Mouse (Mus musculus): ENCODE measurements at regions not wholly inside any gene's neighbourhood (a gene's known extent, or its start where the extent isn't known, plus 50 kb on each side); places are given as distances from the start of the nearest gene placed in this dataset.

- TF ChIP-seq POLR2A (IDR thresholded peaks at IDR 0.05; ENCODE audit: insufficient read length, low read depth) (no peak), POLR2AphosphoS2 (IDR thresholded peaks at IDR 0.05; ENCODE audit: insufficient read length, low read depth) (no peak), SRF (IDR thresholded peaks at IDR 0.05; ENCODE audit: control insufficient read depth, insufficient read length, low read depth) (no peak), E2F4 (IDR thresholded peaks at IDR 0.05; ENCODE audit: insufficient read depth) (no peak), USF1 (IDR thresholded peaks at IDR 0.05; ENCODE audit: low read depth) (no peak), MYOD1 (IDR thresholded peaks at IDR 0.05; ENCODE audit: control insufficient read depth in 1 of 3, insufficient read length in 2 of 3, low read depth in 2 of 3) (no peak), MYOG (IDR thresholded peaks at IDR 0.05; ENCODE audit: control insufficient read depth in 1 of 3, insufficient read depth in 1 of 3, insufficient read length in 2 of 3, low read depth in 2 of 3) (no peak), REST (IDR thresholded peaks at IDR 0.05; ENCODE audit: insufficient read depth, insufficient read length) (no peak), TCF12 (IDR thresholded peaks at IDR 0.05; ENCODE audit: insufficient read depth, poor library complexity, severe bottlenecking) (no peak), TCF3 (IDR thresholded peaks at IDR 0.05; ENCODE audit: insufficient read length, low read depth) (no peak), MAX (IDR thresholded peaks at IDR 0.05; ENCODE audit: low read depth) (no peak), CEBPB (IDR thresholded peaks at IDR 0.05; ENCODE audit: insufficient read depth, poor library complexity, severe bottlenecking) (no peak)
- Histone ChIP-seq H3K4me3 (no peak overlapping the region), H3K36me3 (ENCODE audit: control insufficient read depth, insufficient read depth) (no peaks in the 10 kb centered on the region), H3ac (ENCODE audit: control insufficient read depth, insufficient read length) (no peak overlapping the region), H3K4me2 (ENCODE audit: low read depth) (no peak overlapping the region), H3K79me2 (ENCODE audit: control insufficient read depth, insufficient read depth) (no peaks in the 10 kb centered on the region), H3K27me3 (ENCODE audit: control insufficient read depth, insufficient read depth, insufficient read length) (peaks cover 52% of the 10 kb centered on the region)
Observed at GRCm38 (mm10) chr9:47350301-47350700, 179.7 kb upstream of the Cadm1 start.

DNA sequence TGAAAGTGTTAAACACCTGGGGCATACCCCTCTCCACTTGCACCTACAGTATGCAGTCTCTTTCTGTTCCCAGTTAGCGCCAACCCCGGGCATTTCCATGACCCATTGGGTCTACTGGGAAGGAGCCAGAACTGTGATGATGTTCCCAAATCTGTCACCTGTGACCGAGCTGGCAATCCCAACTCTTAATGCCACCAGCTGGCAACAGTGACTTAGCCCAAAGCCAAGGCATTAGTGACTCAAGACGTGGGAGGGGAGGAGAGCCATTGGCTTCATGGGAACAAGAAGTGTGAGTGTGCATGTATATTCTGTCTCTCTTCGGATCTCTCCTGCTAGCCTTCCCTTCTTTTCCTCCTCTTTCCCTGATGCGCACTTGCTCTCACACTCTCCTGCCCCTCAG is 178.9 kb upstream of the Cadm1 start:
- TF ChIP-seq MYOD1 (IDR thresholded peaks at IDR 0.05; ENCODE audit: control insufficient read depth in 1 of 3, insufficient read length in 2 of 3, low read depth in 2 of 3) (no peak), MYOG (IDR thresholded peaks at IDR 0.05; ENCODE audit: control insufficient read depth in 1 of 3, insufficient read depth in 1 of 3, insufficient read length in 2 of 3, low read depth in 2 of 3) (no peak), USF1 (IDR thresholded peaks at IDR 0.05; ENCODE audit: low read depth) (no peak), TCF3 (IDR thresholded peaks at IDR 0.05; ENCODE audit: insufficient read length, low read depth) (no peak), POLR2A (IDR thresholded peaks at IDR 0.05; ENCODE audit: insufficient read length, low read depth) (no peak), SRF (IDR thresholded peaks at IDR 0.05; ENCODE audit: control insufficient read depth, insufficient read length, low read depth) (no peak)
- H3ac ChIP-seq (ENCODE audit: control insufficient read depth, insufficient read length), result no peak overlapping the region

DNA sequence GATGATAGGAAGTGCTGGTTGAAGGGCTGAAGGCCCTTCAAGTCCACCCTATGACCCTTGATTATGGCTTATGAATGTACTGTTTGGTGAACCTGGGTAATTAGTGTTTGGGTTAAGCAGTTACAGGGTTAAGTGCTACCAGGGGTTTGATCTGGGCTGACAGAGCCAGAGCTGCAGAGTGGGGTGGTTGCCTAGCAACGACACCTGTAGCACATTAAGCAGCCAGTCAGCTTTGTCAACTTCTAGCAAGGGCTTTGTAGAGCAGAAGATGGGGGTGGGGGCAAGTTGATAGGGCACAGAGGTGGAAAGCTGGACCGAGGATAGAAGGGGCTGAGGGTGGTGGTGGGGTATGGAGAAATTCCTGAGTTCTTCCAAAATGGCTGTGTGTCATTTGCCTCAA is 177.0 kb upstream of the Cadm1 start:
- H3K4me3 ChIP-seq, result no peak overlapping the region
- H3K36me3 ChIP-seq (ENCODE audit: control insufficient read depth, insufficient read depth), result no peaks in the 10 kb centered on the region
- H3K79me2 ChIP-seq (ENCODE audit: control insufficient read depth, insufficient read depth), result no peaks in the 10 kb centered on the region
- no peak for TF ChIP-seq TCF12 (IDR thresholded peaks at IDR 0.05; ENCODE audit: insufficient read depth, poor library complexity, severe bottlenecking)
- H3K27me3 ChIP-seq (ENCODE audit: control insufficient read depth, insufficient read depth, insufficient read length), result peaks cover 54% of the 10 kb centered on the region
- H3ac ChIP-seq (ENCODE audit: control insufficient read depth, insufficient read length), result no peak overlapping the region
- H3K4me2 ChIP-seq (ENCODE audit: low read depth), result no peak overlapping the region

More for the DNA sequence above, 178.9 kb upstream of the Cadm1 start:
- no peak overlapping the region for H3K4me2 ChIP-seq (ENCODE audit: low read depth)
- H3K36me3 ChIP-seq (ENCODE audit: control insufficient read depth, insufficient read depth), result no peaks in the 10 kb centered on the region
- H3K79me2 ChIP-seq (ENCODE audit: control insufficient read depth, insufficient read depth), result no peaks in the 10 kb centered on the region
- no peak overlapping the region for H3K4me3 ChIP-seq
- H3K27me3 ChIP-seq (ENCODE audit: control insufficient read depth, insufficient read depth, insufficient read length), result peaks cover 52% of the 10 kb centered on the region

GRCm38 (mm10) chr9:47353972-47354371 is 176.0 kb upstream of the Cadm1 start:
- TF ChIP-seq E2F4 (IDR thresholded peaks at IDR 0.05; ENCODE audit: insufficient read depth) (no peak), POLR2AphosphoS2 (IDR thresholded peaks at IDR 0.05; ENCODE audit: insufficient read length, low read depth) (no peak), TCF3 (IDR thresholded peaks at IDR 0.05; ENCODE audit: insufficient read length, low read depth) (no peak), USF1 (IDR thresholded peaks at IDR 0.05; ENCODE audit: low read depth) (no peak), MYOD1 (IDR thresholded peaks at IDR 0.05; ENCODE audit: control insufficient read depth in 1 of 3, insufficient read length in 2 of 3, low read depth in 2 of 3) (no peak), POLR2A (IDR thresholded peaks at IDR 0.05; ENCODE audit: insufficient read length, low read depth) (no peak), CEBPB (IDR thresholded peaks at IDR 0.05; ENCODE audit: insufficient read depth, poor library complexity, severe bottlenecking) (no peak), SRF (IDR thresholded peaks at IDR 0.05; ENCODE audit: control insufficient read depth, insufficient read length, low read depth) (no peak), MAX (IDR thresholded peaks at IDR 0.05; ENCODE audit: low read depth) (no peak), MYOG (IDR thresholded peaks at IDR 0.05; ENCODE audit: control insufficient read depth in 1 of 3, insufficient read depth in 1 of 3, insufficient read length in 2 of 3, low read depth in 2 of 3) (no peak), TCF12 (IDR thresholded peaks at IDR 0.05; ENCODE audit: insufficient read depth, poor library complexity, severe bottlenecking) (no peak), REST (IDR thresholded peaks at IDR 0.05; ENCODE audit: insufficient read depth, insufficient read length) (no peak)
- no peak overlapping the region for H3K4me2 ChIP-seq (ENCODE audit: low read depth)
- H3K4me3 ChIP-seq, result no peak overlapping the region
- peaks cover 48% of the 10 kb centered on the region for H3K27me3 ChIP-seq (ENCODE audit: control insufficient read depth, insufficient read depth, insufficient read length)
- no peaks in the 10 kb centered on the region for H3K79me2 ChIP-seq (ENCODE audit: control insufficient read depth, insufficient read depth)
- no peak overlapping the region for H3ac ChIP-seq (ENCODE audit: control insufficient read depth, insufficient read length)
- no peaks in the 10 kb centered on the region for H3K36me3 ChIP-seq (ENCODE audit: control insufficient read depth, insufficient read depth)

- peaks cover 48% of the 10 kb centered on the region for H3K27me3 ChIP-seq (ENCODE audit: control insufficient read depth, insufficient read depth, insufficient read length)
- TF ChIP-seq REST (IDR thresholded peaks at IDR 0.05; ENCODE audit: insufficient read depth, insufficient read length) (no peak), TCF12 (IDR thresholded peaks at IDR 0.05; ENCODE audit: insufficient read depth, poor library complexity, severe bottlenecking) (no peak), TCF3 (IDR thresholded peaks at IDR 0.05; ENCODE audit: insufficient read length, low read depth) (no peak), CEBPB (IDR thresholded peaks at IDR 0.05; ENCODE audit: insufficient read depth, poor library complexity, severe bottlenecking) (no peak)
- H3ac ChIP-seq (ENCODE audit: control insufficient read depth, insufficient read length), result no peak overlapping the region
- H3K79me2 ChIP-seq (ENCODE audit: control insufficient read depth, insufficient read depth), result no peaks in the 10 kb centered on the region
- no peak overlapping the region for H3K4me2 ChIP-seq (ENCODE audit: low read depth)
- H3K4me3 ChIP-seq, result no peak overlapping the region
- H3K36me3 ChIP-seq (ENCODE audit: control insufficient read depth, insufficient read depth), result no peaks in the 10 kb centered on the region
Observed at GRCm38 (mm10) chr9:47354423-47354822, 175.6 kb upstream of the Cadm1 start.

Data from myocyte (in vitro differentiated cells).